Mouse (Mus musculus) right cerebral cortex, postnatal 36 days (tissue): ENCODE results near the gene Palld.

Experiments used
- DNase-seq, 2 experiments: peaks; one replicate each; pipeline ENCODE4 v3.0.0; 2022; ENCODE audit warnings: low spot score in 2 of 2, mixed read lengths in 1 of 2

The Palld gene

DNA sequence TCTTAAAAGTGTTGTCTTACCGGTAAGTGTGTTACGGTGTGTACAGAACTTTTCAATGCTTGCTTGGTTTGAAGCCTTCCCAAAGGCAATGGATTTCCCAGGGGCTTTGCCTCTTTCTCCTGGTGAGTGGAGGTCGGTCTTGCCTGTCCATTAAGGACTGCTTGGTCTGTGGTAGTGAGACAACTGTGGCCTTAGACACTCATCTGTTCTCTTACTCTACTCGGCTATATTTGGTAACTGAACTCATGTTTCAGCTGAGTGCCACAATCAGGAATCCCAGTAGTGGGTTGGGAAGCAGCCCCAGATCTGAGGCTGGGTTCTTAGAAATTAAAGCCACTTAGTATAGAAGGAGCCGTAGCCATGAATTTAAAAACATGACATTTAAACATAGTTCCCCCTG is at the start of gene Palld:
TSS of gene Palld (minus strand) at position 170 of the 400 bp plus-strand sequence.
- no peak for DNase-seq

DNA sequence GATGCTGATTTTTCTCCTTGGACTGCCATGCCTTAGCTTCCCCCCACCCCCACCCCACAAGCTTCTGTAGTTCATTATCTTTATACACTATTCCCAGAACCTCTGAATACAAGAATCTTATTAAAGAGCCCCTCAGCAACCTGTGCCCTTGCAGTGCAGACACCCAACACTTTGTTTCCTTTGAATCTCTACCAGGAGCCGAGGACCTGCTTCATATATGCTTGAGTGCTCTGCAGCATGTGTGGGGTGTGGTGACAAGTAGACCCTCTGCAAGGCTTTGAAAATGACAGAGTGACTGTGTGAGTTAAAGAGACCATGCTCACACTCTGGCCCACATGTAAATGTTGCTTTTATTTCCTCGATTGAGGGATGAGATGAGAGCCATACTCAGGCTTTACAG is 35.1 kb upstream of the Palld start:
- DNase-seq: no peak

DNA sequence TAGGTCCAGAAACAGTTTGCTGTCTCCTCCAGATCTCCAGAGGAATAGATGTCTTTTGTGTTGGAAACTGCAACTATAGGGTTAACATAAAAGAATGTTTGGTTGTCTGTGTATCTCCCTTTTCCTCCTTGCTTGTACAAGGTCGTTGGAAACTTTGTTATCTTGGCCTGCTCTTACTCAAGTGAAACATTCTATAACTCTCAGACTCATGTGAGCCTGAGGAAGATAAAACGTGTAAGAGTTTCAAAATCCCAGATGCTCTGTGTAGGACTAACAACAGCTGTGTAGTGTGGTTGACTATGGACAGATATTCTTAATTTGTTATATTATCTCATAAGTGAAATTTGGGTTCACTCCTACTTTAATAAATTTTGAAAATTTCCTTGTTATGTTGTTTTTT is 30.8 kb upstream of the Palld start:
- DNase-seq: no peak

GRCm38 (mm10) chr8:61927777-61928494 is 25.4 kb upstream of the Palld start, which contains the start of gene Ddx60:
TSS of gene Ddx60 (plus strand) at chr8:61928087.
- peak; percentile 25 to 26 for DNase-seq

- no peak for DNase-seq
Measured at GRCm38 (mm10) chr8:61924518-61924917, 22.0 kb upstream of the Palld start.

GRCm38 (mm10) chr8:61921454-61922054 is 19.1 kb upstream of the Palld start:
- no peak for DNase-seq

DNA sequence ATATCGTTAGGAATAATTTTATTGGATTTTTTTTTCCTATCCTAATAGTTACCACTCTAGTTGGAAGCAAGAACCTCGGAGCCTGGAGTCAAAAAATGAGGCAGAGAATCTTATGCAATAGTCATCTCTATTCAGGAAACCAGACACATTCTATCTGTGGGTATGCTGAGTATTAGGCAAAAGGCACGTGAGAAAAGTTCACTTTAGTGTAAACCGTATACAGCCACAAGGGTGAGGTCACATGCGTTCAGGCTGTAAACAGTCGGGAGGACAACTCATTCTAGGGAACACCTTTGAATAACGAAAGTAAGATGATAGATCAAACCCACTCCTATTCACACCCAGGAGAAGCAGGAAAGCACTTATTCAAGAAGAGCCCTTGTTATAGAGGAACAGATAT is 17.9 kb upstream of the Palld start:
- no peak for DNase-seq

DNA sequence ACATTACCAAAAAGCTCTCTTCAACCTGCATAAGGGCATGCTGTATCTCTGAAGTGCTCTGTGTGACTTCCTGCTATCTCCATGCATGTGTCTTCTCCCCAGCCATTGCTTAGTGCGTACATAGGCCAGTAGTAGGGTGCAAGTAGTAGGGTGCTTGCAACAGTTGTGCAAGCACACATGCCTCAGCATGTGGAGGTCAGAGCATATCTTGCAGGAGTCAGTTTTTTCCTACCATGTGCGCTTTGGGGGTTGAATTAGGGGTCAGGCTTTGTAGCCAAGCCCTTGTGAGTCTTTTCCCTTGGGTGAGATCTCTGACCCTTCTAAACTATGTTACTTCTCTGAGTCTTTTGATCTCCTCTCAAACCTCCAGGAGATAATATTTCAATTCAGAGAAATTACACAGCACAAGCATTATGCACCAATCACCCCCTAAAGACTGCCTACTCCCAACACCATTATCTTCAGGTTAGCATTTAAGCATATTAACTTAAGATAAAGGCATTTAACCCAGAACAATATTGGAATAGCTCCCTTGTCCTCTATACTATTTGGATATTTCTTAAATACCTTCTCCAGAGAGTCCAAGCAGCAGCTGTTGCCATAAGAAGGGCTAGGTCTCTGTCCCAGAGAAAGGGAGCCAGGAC is 16.8 kb upstream of the Palld start:
- no peak for DNase-seq

DNA sequence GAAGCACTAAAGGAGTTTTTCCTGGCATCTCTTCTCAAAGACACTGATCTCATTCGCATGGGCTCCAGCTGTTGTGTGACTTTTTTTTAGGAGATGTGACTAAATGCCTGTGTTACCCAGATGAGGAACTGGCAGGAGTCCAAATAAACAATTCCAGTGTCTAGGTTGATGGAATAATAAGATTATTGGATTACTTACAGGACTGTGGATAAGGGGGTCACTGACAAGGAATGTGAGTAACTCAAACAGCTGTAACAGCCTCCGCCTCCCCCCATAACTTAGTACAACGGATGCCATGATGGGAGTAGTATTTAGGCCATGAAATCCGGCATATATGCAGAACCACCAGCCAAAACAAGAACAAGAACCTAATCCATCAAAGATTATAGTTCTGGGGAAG is 14.8 kb upstream of the Palld start:
- no peak for DNase-seq

- no peak for DNase-seq
Measured at GRCm38 (mm10) chr8:61913957-61914356, 11.5 kb upstream of the Palld start.

DNA sequence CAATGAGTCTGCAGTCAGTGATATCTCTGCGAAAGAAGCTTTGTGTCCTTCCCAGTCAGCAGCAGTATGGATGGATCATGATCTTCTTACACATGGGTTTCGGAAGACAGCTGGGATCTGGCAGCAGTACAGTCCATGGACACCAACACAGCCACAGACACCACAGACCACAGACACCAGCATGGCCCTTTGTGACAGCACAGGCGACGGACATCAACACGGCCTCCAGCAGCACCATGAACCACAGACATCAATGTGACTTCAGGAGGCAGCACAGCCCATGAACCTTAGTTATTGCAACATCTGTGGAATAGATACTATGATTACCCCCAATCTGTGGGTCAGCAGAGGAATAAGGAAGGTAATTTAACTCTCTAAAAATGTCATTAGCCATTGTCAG is 10.3 kb upstream of the Palld start:
- DNase-seq: no peak

DNA sequence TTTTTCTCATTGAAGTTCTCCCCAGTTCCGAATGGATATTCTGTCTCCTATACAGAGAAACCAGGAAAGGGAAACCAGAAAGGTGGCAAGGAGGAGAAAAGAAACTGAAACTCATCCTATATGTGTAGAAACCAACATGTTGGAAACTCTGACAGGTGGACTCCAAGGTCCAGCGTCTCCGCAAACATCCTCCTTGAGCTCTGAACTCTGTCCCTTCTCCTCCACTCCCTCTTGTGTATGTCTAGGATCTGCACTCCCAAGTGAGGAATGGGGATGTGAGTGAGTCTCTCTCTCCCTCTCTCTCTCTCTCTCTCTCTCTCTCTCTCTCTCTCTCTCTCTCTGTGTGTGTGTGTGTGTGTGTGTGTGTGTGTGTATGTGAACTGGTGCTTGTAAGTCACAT is 6.8 kb upstream of the Palld start:
- DNase-seq: no peak

GRCm38 (mm10) chr8:61908303-61909215 is 6.1 kb upstream of the Palld start:
- no peak for DNase-seq

DNA sequence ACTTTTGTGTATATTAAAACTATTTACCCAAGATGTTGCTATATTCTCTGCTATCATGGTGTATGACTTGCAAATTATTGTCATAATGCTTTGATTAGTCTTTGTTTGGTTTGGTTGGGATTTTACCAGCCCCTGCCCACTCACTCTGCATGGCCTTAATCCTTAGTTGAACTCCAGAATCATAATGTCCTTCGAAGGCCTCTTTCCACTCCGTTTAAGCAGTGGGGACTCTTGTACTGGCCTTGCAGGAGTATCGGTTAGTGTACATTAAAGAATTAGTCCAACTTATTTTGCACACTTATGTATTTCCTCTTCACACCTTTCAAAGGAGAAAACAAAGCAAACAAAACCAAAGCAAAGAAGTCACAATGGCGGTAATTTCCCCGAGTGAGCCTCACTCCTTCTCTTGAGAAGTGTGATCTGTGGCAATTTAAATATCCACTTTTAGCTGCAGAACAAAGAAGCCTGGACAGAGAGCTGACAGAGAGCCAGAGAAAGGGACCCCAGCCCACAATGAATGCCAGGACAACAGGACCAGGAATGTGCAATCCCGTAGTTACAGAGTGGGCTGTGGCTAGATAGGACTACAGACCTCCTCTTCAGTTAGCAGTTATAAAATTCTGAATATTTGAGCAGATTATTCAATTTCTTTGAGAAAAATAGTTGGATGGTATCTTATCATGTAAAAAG is 1.3 kb downstream of the Palld start:
- DNase-seq: no peak

- DNase-seq: no peak
Measured at GRCm38 (mm10) chr8:61897402-61897801, 5.1 kb downstream of the Palld start.

- no peak for DNase-seq
Measured at GRCm38 (mm10) chr8:61896742-61897141, 5.7 kb downstream of the Palld start.

DNA sequence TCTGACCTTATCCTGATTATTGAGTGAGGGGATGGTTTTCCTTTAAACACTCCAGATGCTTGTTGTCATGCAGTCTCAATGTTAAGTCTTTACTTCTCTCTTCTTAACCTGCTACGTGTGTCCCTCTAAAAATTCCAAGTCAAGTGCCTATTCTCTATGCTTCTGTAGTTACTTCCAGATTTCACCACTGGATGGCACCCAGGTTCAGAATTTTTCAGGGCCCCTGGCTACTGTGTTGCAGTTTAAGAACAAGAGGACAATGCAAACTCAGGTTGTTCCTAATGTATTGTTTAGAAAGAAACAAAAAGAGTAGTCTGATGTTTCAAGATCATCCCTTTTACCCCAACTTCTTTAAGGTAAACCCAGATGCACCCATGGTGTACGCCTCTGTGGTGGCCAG is 8.4 kb downstream of the Palld start:
- peak; percentile 12 to 17 for DNase-seq

- no peak for DNase-seq
Measured at GRCm38 (mm10) chr8:61877607-61878006, 24.9 kb downstream of the Palld start.

GRCm38 (mm10) chr8:61875290-61875689 is 27.2 kb downstream of the Palld start:
- peak; percentile 11 to 14 for DNase-seq

GRCm38 (mm10) chr8:61873994-61874393 is 28.5 kb downstream of the Palld start:
- DNase-seq: no peak

DNA sequence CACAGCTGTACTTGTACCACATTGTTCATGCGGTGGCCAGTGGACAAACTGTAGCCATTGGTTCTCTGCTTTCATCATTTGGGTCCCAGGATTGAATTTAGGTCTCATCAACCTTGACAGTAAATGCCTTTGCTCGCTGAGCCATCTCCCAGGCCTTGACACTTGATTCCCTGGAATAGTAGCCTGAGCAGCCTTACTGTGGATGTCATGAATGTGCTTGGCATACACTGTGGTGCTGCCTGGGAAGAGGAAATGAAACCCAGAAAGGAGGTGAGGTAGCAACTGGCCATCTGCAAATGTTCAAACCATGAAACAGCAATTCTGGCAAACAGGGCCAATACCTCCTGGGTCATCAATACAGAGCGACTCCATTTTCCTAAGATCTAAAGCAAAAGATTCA is 34.0 kb downstream of the Palld start:
- DNase-seq: no peak
